16 mouse cellular contexts compared by ENCODE assay signal in genomic region chr17:10617656-10618055, GRCm38 (mm10).
DNase-seq lines count a peak whose midpoint lies in the region; ATAC-seq lines count a peak whose summit lies in the region.
"Had no signal": no experiment of that assay in that cellular context is flagged by ENCODE, and none has a peak within 500 bp of the region (broad histone marks: within the 10 kb centered on the region; RNA-seq: fewer than 3 reads in every experiment).

No protein-coding gene starts in this region.

- 0 out of 2 replicates have a peak overlapping the region, but pooled peaks have one; percentile 29 for H3K27ac ChIP-seq in hindbrain, embryonic 15.5 days (replicated peaks)
- no peak overlapping the region for H3K27ac ChIP-seq in hindbrain, embryonic 11.5 days (ENCODE audit: low read depth, low read length)
- H3K27ac ChIP-seq in midbrain, embryonic 10.5 days (replicated peaks) = 0 out of 2 replicates have a peak overlapping the region, but pooled peaks have one; percentile 38
- H3K27ac ChIP-seq in midbrain, embryonic 15.5 days = no peak overlapping the region
- H3K27ac ChIP-seq: embryonic facial prominence, embryonic 13.5 days had no signal

- H3K4me2 ChIP-seq in hindbrain, embryonic 15.5 days = no peak overlapping the region
- H3K4me2 ChIP-seq in hindbrain, embryonic 11.5 days (replicated peaks; ENCODE audit: low read depth, low read length) = no peak overlapping the region
- H3K4me2 ChIP-seq in midbrain, embryonic 15.5 days = no peak overlapping the region
- H3K4me2 ChIP-seq: embryonic facial prominence, embryonic 13.5 days had no signal

- DNase-seq in hindbrain, embryonic 11.5 days (ENCODE audit: low spot score) = no peak
- no peak for DNase-seq in midbrain, embryonic 10.5 days (ENCODE audit: low spot score)
- peak; percentile 49 to 62 for DNase-seq in cerebellum, adult 18-20 months
- DNase-seq in cerebellum, postnatal 36 days = peak; percentile 53 to 63
- DNase-seq in layer of hippocampus, postnatal 25 days (ENCODE audit: extremely low spot score in 1 of 2, low spot score in 1 of 2) = no peak
- DNase-seq in left cerebral cortex, adult 8-10 months (ENCODE audit: low spot score in 2 of 2) = no peak
- DNase-seq: adrenal gland, adult 8-10 months; gastrocnemius, postnatal 10 days; kidney, postnatal 14 days; lung, postnatal 14 days; spleen, adult 18-20 months; thymus, adult 18-20 months had no signal

- H3K4me3 ChIP-seq in hindbrain, embryonic 15.5 days = no peak overlapping the region
- H3K4me3 ChIP-seq in hindbrain, embryonic 11.5 days (ENCODE audit: low read depth, low read length) = no peak overlapping the region
- H3K4me3 ChIP-seq in midbrain, embryonic 10.5 days = no peak overlapping the region
- no peak overlapping the region for H3K4me3 ChIP-seq in midbrain, embryonic 15.5 days
- H3K4me3 ChIP-seq: embryonic facial prominence, embryonic 13.5 days; megakaryocyte, embryonic 14.5 days had no signal

- no peak for ATAC-seq in hindbrain, embryonic 15.5 days (ENCODE audit: low FRiP score, low read depth)
- ATAC-seq in hindbrain, embryonic 11.5 days (ENCODE audit: low FRiP score) = no peak
- ATAC-seq in midbrain, embryonic 15.5 days (replicated peaks) = no peak

- no peaks in the 10 kb centered on the region for H3K9me3 ChIP-seq in hindbrain, embryonic 15.5 days
- no peaks in the 10 kb centered on the region for H3K9me3 ChIP-seq in hindbrain, embryonic 11.5 days (ENCODE audit: control insufficient read depth, low read length)
- H3K9me3 ChIP-seq in midbrain, embryonic 10.5 days (replicated peaks) = no peaks in the 10 kb centered on the region
- H3K9me3 ChIP-seq in midbrain, embryonic 15.5 days = no peaks in the 10 kb centered on the region
- H3K9me3 ChIP-seq: embryonic facial prominence, embryonic 13.5 days; megakaryocyte, embryonic 14.5 days had no signal

- no peak overlapping the region for H3K9ac ChIP-seq in hindbrain, embryonic 15.5 days
- H3K9ac ChIP-seq in hindbrain, embryonic 11.5 days (ENCODE audit: low read depth, low read length) = no peak overlapping the region
- no peak overlapping the region for H3K9ac ChIP-seq in midbrain, embryonic 15.5 days
- H3K9ac ChIP-seq: embryonic facial prominence, embryonic 13.5 days had no signal

- H3K36me3 ChIP-seq in hindbrain, embryonic 15.5 days = no peaks in the 10 kb centered on the region
- H3K36me3 ChIP-seq in hindbrain, embryonic 11.5 days (ENCODE audit: control insufficient read depth, insufficient read depth, low read length) = no peaks in the 10 kb centered on the region
- H3K36me3 ChIP-seq in midbrain, embryonic 10.5 days = no peaks in the 10 kb centered on the region
- H3K36me3 ChIP-seq in midbrain, embryonic 15.5 days (replicated peaks) = no peaks in the 10 kb centered on the region
- H3K36me3 ChIP-seq: embryonic facial prominence, embryonic 13.5 days had no signal

- 56% methylated on average over 4 of the region's 4 CpGs for whole genome bisulfite sequencing in hindbrain, embryonic 15.5 days
- 68% methylated on average over 4 of the region's 4 CpGs for WGBS in hindbrain, embryonic 11.5 days
- 68% methylated on average over 4 of the region's 4 CpGs for WGBS in midbrain, embryonic 10.5 days
- 47% methylated on average over 4 of the region's 4 CpGs for WGBS in midbrain, embryonic 15.5 days

- H3K27me3 ChIP-seq in hindbrain, embryonic 15.5 days = no peaks in the 10 kb centered on the region
- no peaks in the 10 kb centered on the region for H3K27me3 ChIP-seq in hindbrain, embryonic 11.5 days (ENCODE audit: control insufficient read depth, insufficient read depth, low read length)
- no peaks in the 10 kb centered on the region for H3K27me3 ChIP-seq in midbrain, embryonic 10.5 days (ENCODE audit: low read depth, poor library complexity, severe bottlenecking)
- no peaks in the 10 kb centered on the region for H3K27me3 ChIP-seq in midbrain, embryonic 15.5 days (replicated peaks)
- H3K27me3 ChIP-seq: embryonic facial prominence, embryonic 13.5 days; megakaryocyte, embryonic 14.5 days had no signal

- H3K4me1 ChIP-seq in hindbrain, embryonic 15.5 days (replicated peaks) = peaks cover 10% of the 10 kb centered on the region; the same call in 1 of the 2 replicates
- no peaks in the 10 kb centered on the region for H3K4me1 ChIP-seq in hindbrain, embryonic 11.5 days (replicated peaks; ENCODE audit: control insufficient read depth, insufficient read depth, low read length)
- peaks cover 5% of the 10 kb centered on the region; the same call in 1 of the 2 replicates for H3K4me1 ChIP-seq in midbrain, embryonic 10.5 days
- H3K4me1 ChIP-seq in midbrain, embryonic 15.5 days = no peaks in the 10 kb centered on the region
- H3K4me1 ChIP-seq: megakaryocyte, embryonic 14.5 days had no signal

Comparison
In these comparisons a context has a peak if more than half of its experiments do, and no peak if none do; other contexts are left out.
1. H3K27ac ChIP-seq: peak in hindbrain, embryonic 15.5 days (single experiment) and midbrain, embryonic 10.5 days (single experiment); none in hindbrain, embryonic 11.5 days (single experiment) and midbrain, embryonic 15.5 days (single experiment).
2. DNase-seq: peak in cerebellum, adult 18-20 months (2 of 2) and cerebellum, postnatal 36 days (2 of 2); none in hindbrain, embryonic 11.5 days (single experiment), midbrain, embryonic 10.5 days (single experiment), layer of hippocampus, postnatal 25 days (0 of 2) and left cerebral cortex, adult 8-10 months (0 of 2).